Mouse (Mus musculus): ENCODE data around the gene Gzmg. TPM values are rescaled to one million over a fixed set of nuclear protein-coding genes. Genes with fewer than 3 reads are reported as not detected.
"Not testable (repeated sequence)": the region's sequence is repeated elsewhere in the genome, so short reads cannot be mapped to it uniquely, and the experiment has no call there.

Gzmg gene
- not detected for total RNA-seq (2021)
- long read RNA-seq, experiment 1, result 0 reads
- long read RNA-seq, experiment 2, result 0 reads

DNA sequence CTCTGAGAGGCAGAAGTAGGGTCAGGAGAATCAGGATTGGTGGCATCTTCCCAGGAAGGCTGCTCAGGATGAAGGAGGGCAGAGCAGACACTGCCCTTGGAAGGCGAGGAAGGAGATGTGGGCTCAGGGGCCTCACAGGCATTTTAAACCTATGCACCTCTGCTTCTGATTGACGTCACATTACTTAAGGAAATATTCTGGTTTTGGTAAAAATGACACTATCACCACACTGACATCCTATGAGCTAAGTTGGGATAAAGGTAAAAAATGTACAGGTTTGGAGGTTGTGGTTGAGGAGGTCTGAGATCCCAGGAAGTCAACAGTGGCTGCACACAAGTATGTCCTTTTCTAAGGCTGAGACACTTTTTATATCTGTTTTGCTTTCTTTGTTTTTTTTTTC, at the start of gene Gzmg:
Gene Gzmg (minus strand): TSS at position 101 of the 400 bp plus-strand sequence.
- not testable (repeated sequence) for DNase-seq (ENCODE audit: low spot score in 2 of 2)

GRCm38 (mm10) chr14:56205613-56206012, 46.2 kb upstream of the Gzmg start:
- no peak for DNase-seq (ENCODE audit: low spot score in 2 of 2)

- not testable (repeated sequence) for DNase-seq (ENCODE audit: low spot score in 2 of 2)
These were observed 45.6 kb upstream of the Gzmg start for GRCm38 (mm10) chr14:56205021-56205420.

- peak; percentile 47 to 51 for DNase-seq (ENCODE audit: low spot score in 2 of 2)
These were observed 44.6 kb upstream of the Gzmg start for GRCm38 (mm10) chr14:56203975-56204374.

GRCm38 (mm10) chr14:56186946-56187345, 27.6 kb upstream of the Gzmg start:
- no peak for DNase-seq (ENCODE audit: low spot score in 2 of 2)

DNA sequence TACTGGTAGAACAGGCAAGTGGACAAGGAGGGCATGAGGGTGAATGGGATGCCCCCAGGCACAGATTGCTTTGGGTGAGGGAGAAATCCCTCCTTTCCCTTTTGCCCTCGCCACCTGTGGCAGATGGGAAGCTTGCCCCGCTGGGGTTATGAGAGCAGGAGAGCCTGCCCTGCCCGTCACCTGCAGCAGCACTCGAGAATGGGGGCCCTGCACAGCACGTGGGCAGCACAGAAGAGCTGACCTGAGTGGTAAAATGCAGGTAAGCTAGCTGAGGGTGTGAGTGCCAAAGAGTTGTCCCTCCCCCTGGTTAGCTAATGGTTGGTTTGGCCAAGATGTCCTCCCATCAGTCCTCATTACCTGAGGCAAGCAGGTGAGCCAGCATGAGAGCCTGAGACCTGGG, 27.1 kb upstream of the Gzmg start:
- no peak for DNase-seq (ENCODE audit: low spot score in 2 of 2)

DNA sequence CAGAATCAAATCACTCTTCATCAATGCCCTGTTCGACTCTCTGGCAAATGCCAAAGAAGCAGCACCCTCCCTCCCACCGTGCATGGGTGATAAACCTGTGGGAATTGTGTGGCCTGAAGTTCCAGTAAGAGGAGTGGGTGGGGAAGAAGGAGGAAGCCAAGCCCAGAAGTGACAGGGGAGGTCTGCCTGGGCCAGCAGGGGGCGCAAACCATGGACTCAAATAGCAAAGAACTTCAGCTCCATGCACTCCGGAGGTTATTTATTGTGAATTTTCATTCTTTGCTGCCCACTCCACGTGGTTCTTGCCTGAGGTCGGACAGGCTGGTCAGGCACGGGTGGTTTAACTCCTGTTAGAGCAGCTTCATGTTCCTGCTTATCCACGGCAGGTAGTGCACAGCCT, 18.3 kb upstream of the Gzmg start:
- peak in 1 of 2 experiments; percentile 37 for DNase-seq (ENCODE audit: low spot score in 2 of 2)

GRCm38 (mm10) chr14:56174499-56174898, 15.1 kb upstream of the Gzmg start, which contains the start of gene Gzmn:
Gene Gzmn, minus strand, starts transcription at chr14:56174599.
- no peak for DNase-seq (ENCODE audit: low spot score in 2 of 2)

- no peak for DNase-seq (ENCODE audit: low spot score in 2 of 2)
These were observed 14.0 kb upstream of the Gzmg start for GRCm38 (mm10) chr14:56173396-56173795.

- no peak for DNase-seq (ENCODE audit: low spot score in 2 of 2)
These were observed 13.4 kb upstream of the Gzmg start for GRCm38 (mm10) chr14:56172744-56173143.

DNA sequence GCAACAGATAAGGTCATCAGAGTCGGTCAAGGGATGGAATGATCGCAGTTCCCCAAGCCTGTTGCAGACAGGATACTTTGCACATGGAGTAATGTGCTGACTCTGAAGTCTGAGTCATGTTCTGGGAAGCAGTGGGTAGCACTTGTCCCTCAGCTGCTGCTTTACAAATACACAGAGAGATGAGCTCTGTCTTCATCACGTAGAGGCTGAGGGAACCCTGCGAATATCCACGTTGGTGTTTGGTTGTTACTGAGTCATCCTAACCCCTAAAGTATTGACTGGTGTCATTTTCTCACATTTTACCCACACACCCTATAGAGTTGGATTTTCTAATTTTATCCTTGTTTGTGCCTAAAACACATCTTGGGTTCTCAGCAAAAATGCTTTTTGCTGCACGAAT, 8.6 kb upstream of the Gzmg start:
- DNase-seq (ENCODE audit: low spot score in 2 of 2), result no peak

DNA sequence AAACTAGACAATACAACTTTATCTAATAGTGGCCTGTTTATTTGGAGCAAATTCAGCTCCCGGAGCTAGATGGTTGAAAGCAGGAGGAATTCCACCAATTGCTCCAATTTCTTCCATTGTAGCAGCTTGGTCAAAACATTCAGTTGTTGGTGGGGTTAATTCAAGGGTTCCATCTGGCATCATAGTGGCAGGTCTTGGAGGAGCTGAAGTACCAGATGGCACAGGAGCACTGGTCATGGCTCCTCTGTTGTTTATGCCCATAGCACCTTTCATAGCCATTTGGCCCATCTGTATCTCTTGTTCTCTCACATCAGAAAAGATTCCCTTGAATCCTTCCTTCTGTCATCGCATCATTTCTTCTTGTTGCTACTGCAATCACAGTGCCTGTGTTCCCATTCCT, 2.7 kb upstream of the Gzmg start:
- DNase-seq (ENCODE audit: low spot score in 2 of 2), result no peak

GRCm38 (mm10) chr14:56155340-56155739, 4.0 kb downstream of the Gzmg start:
- DNase-seq (ENCODE audit: low spot score in 2 of 2), result no peak

GRCm38 (mm10) chr14:56133675-56134074, 25.7 kb downstream of the Gzmg start:
- DNase-seq (ENCODE audit: low spot score in 2 of 2), result not testable (repeated sequence)

DNA sequence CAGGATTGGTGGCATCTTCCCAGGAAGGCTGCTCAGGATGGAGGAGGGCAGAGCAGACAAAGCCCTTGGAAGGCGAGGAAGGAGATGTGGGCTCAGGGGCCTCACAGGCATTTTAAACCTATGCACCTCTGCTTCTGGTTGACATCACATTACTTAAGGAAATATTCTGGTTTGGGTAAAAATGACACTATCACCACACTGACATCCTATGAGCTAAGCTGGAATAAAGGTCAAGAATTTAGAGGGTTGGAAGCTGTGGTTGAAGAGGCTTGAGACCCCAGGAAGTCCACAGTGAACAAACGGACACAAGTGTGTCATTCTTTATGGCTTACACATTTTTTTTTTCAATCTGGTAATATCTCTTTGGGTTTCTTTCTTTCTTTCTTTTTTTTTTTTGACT, 26.9 kb downstream of the Gzmg start, which contains the start of gene Gzmd:
Gene Gzmd (minus strand): TSS at position 101 of the 400 bp plus-strand sequence.
- DNase-seq (ENCODE audit: low spot score in 2 of 2), result not testable (repeated sequence)

DNA sequence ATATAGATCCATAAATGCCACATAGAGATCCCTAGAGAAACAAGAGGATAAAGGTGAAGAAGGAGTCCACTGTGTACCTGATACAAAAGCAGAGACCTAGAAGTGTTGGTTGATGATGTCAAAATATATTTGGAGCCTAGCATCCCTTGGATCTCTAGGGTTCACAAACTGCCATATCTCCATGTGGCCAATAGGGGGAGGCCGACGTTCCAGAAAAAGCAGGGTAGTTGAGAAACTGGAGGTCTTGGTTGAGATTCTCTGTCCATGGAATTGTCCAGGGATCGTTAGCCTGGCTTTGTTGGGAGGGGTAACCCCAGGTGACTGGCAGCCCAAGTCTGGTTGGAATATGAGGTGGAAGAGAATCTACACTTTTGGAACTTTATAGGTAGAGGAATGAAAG, 31.0 kb downstream of the Gzmg start:
- no peak for DNase-seq (ENCODE audit: low spot score in 2 of 2)

DNA sequence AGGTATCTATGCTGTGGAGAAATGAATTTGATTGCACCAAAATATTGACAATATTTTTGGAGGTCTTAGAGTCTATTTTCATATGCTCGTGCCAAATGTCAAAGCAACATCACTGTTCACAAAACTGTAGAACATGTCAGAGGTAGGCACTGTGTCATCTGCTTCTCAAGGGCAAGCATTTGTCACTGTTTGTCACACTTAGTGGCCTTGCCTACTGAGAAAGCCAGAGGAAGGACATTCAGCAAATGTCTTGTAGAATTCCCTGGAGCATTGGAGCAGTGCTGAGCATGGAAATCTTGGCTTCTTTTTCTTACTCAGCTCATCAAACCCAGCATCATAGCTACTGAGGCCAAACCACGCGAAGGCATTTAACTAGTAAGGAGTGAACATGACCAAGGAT, 35.9 kb downstream of the Gzmg start:
- DNase-seq (ENCODE audit: low spot score in 2 of 2), result no peak

- DNase-seq (ENCODE audit: low spot score in 2 of 2), result peak in 1 of 2 experiments; percentile 0
These were observed 38.9 kb downstream of the Gzmg start, which contains the start of gene Gzme for GRCm38 (mm10) chr14:56120525-56120924. Gene Gzme, minus strand, starts transcription at chr14:56120625.

DNA sequence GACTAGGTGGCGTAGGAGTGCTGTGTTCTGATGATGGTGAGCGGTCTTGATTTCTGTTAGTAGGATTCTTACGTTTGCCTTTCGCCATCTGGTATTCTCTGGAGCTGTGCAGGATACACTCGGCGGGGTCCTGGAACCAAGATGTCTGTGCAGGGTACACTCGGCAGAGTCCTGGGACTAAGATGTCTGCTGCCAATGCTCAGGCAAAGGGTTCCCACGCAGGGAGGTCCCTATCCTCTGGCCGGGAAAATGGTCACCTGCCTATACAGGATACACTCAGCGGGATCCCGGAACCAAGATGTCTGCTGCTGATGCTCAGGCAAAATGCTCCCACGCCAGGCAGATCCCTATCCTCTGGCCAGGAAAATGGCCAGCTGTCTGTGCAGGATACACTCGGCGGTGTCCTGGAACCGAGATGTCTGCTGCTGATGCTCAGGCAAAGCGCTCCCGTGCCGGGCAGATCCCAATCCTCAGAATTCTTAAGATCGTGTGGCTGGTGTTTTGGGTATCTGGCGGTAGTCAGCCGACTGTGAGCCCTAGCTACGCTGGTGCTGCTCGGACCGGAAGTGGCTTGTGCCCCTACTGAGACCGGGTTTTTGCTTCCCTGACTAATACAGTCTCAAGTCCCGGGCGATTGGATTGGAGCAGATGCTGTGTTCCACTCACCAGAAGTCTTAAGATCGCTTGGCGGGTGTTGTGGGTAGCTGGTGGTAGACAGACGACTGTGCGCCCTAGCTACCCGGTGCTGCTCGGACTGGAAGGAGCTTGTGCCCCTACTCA, 43.7 kb downstream of the Gzmg start:
- DNase-seq (ENCODE audit: low spot score in 2 of 2), result not testable (repeated sequence)
